Mouse (Mus musculus) cerebellum, adult 18-20 months (tissue): ENCODE data around the gene Smco1.

Experiments used
- DNase-seq, 2 experiments: peaks; one replicate each; pipeline ENCODE4 v3.0.0; 2021

The Smco1 gene

DNA sequence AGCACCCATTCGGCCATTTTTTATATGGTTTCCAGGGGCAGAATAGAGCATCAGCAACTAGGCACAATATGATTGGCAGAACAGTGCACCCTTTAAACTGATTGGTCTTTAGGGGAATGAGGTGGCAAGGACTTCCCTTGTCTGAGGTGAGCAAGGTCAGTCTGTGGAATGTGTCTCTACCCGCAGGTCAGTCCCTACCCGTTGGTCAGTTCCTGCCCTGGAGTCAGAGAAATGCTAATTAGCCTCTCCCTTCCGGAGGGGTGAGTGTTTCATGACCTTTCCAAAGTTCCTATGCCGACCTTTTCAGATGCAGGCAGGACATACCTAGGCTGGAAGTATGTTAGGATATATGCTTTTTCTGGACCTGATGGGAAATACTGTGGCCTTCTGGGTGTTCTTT lies 41.1 kb downstream of the Smco1 start:
- no peak for DNase-seq

DNA sequence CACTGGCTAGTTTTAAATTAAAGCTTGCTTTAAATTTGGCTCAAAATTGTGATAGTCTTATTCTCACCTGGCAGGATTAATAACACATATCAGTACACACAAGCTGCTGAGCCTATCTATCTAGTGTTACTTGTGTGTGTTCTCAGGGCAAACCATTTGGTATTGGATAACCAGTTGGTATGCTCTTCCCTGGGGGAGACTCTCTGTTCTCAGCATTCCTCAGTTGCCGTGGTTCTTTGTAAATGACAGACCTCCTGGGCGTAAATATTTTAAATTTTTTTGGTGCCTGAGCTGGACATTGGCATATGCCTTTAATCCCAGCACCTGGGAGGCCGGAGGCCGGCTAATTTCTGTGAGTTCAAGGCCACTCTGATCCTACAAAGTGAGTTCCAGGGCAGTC lies 41.6 kb downstream of the Smco1 start:
- no peak for DNase-seq

DNA sequence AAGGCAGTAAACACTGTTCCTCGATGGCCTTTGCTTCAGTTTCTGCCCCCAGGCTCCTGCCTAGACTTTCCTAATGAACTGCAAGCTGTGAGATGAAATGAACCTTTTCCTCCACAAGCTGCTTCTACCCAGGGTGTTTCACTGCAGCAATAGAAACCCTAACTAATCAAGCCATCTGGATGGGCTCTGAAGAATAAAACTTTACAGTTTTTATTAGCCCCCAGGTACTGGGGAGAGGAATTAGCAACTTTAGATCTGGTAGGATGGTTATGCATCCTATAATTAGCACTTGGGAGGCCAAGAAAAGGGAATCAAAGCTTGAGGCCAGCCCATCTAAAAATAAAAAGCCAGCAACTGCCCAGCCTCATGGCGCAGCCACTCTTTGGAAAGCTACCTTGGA lies 45.3 kb downstream of the Smco1 start:
- no peak for DNase-seq

DNA sequence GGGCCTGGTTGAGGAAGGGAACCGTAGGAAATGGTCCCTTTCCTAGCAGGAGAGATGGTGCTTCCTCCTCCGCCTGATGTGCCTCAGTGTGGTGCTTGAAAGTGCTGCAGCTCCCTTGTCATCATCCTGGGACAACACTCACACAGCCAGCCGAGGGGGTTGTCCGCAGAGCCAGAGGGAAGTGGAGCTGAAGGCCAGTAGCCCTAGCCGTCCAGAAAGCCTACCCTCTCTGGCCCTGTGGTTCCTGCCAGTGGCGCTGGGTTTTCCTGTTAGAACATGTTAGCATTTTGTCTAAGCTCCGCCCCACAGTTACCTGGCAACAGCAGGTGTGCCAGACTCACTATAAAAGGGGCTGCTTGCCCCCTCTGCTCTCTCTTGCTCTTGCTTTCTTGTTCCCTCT lies 52.7 kb downstream of the Smco1 start:
- DNase-seq, result no peak
